Mouse (Mus musculus): ENCODE results near the gene Tnxb. TPM values are rescaled to one million over a fixed set of nuclear protein-coding genes. Genes with fewer than 3 reads are reported as not detected.

Tnxb gene
- polyA plus RNA-seq (2015; fragmentation: Nextera tagmentation; extraction: Ambion mirVana): 0.36 TPM in 2 replicates

GRCm38 (mm10) chr17:34670235-34670634, at the start of gene Tnxb:
Tnxb (plus strand) TSS chr17:34670535.
- Histone ChIP-seq H3K27ac (ENCODE audit: low read depth) (no peak within 1 kb of the TSS), H3K9ac (replicated peaks) (no peak within 1 kb of the TSS), H3K4me1 (ENCODE audit: insufficient read depth) (peaks cover 6% of the 10 kb centered on the region; the same call in 1 of the 2 replicates), H3K4me3 (ENCODE audit: low read depth, low read length) (no peak within 1 kb of the TSS), H3K4me2 (ENCODE audit: low read depth, low read length) (no peak within 1 kb of the TSS), H3K9me3 (ENCODE audit: low read length) (no peaks in the 10 kb centered on the region), H3K27me3 (ENCODE audit: insufficient read depth, low read length) (peaks cover 49% of the 10 kb centered on the region), H3K36me3 (replicated peaks; ENCODE audit: insufficient read depth, low read length) (no peaks in the 10 kb centered on the region)
- ATAC-seq: no peak
- TF ChIP-seq EP300 (IDR thresholded peaks at IDR 0.05; ENCODE audit: low read depth) (no peak), CTCF (IDR thresholded peaks at IDR 0.05; ENCODE audit: low read depth) (no peak)
- no peak for DNase-seq
- WGBS (ENCODE audit: insufficient replicate concordance): 57% methylated on average over 7 of the region's 7 CpGs

GRCm38 (mm10) chr17:34621006-34621405, 49.3 kb upstream of the Tnxb start:
- Histone ChIP-seq H3K4me2 (ENCODE audit: low read depth, low read length) (no peak overlapping the region), H3K36me3 (replicated peaks; ENCODE audit: insufficient read depth, low read length) (peaks cover 22% of the 10 kb centered on the region), H3K4me3 (ENCODE audit: low read depth, low read length) (no peak overlapping the region), H3K27ac (ENCODE audit: low read depth) (0 out of 2 replicates have a peak overlapping the region, but pooled peaks have one; percentile 3), H3K9me3 (ENCODE audit: low read length) (no peaks in the 10 kb centered on the region), H3K4me1 (ENCODE audit: insufficient read depth) (0 out of 2 replicates have a peak, but pooled peaks cover under 1% of the 10 kb centered on the region), H3K27me3 (ENCODE audit: insufficient read depth, low read length) (no peaks in the 10 kb centered on the region), H3K9ac (replicated peaks) (no peak overlapping the region)
- 66% methylated on average over 8 of the region's 8 CpGs for WGBS (ENCODE audit: insufficient replicate concordance)
- ATAC-seq: peak; percentile 65
- TF ChIP-seq CTCF (IDR thresholded peaks at IDR 0.05; ENCODE audit: low read depth) (no peak), EP300 (IDR thresholded peaks at IDR 0.05; ENCODE audit: low read depth) (no peak)
- DNase-seq: no peak

GRCm38 (mm10) chr17:34623161-34623560, 47.2 kb upstream of the Tnxb start:
- no peak overlapping the region for H3K4me2 ChIP-seq (ENCODE audit: low read depth, low read length)
- TF ChIP-seq EP300 (IDR thresholded peaks at IDR 0.05; ENCODE audit: low read depth) (no peak), CTCF (IDR thresholded peaks at IDR 0.05; ENCODE audit: low read depth) (peak; percentile 32; the same call in 1 of the 2 replicates)
- peaks cover 18% of the 10 kb centered on the region; the same call in 1 of the 2 replicates for H3K4me1 ChIP-seq (ENCODE audit: insufficient read depth)
- H3K4me3 ChIP-seq (ENCODE audit: low read depth, low read length): no peak overlapping the region
- H3K27me3 ChIP-seq (ENCODE audit: insufficient read depth, low read length): 0 out of 2 replicates have a peak, but pooled peaks cover under 1% of the 10 kb centered on the region
- WGBS (ENCODE audit: insufficient replicate concordance): 76% methylated on average over 9 of the region's 9 CpGs
- DNase-seq (no peak), ATAC-seq (no peak)
- no peak overlapping the region for H3K27ac ChIP-seq (ENCODE audit: low read depth)
- peaks cover 20% of the 10 kb centered on the region for H3K36me3 ChIP-seq (replicated peaks; ENCODE audit: insufficient read depth, low read length)
- no peak overlapping the region for H3K9ac ChIP-seq (replicated peaks)
- no peaks in the 10 kb centered on the region for H3K9me3 ChIP-seq (ENCODE audit: low read length)

GRCm38 (mm10) chr17:34624981-34625380, 45.4 kb upstream of the Tnxb start:
- peaks cover 18% of the 10 kb centered on the region for H3K27me3 ChIP-seq (ENCODE audit: insufficient read depth, low read length)
- H3K9ac ChIP-seq (replicated peaks): no peak overlapping the region
- no peak overlapping the region for H3K4me3 ChIP-seq (ENCODE audit: low read depth, low read length)
- ATAC-seq: no peak
- no peaks in the 10 kb centered on the region for H3K9me3 ChIP-seq (ENCODE audit: low read length)
- H3K4me2 ChIP-seq (ENCODE audit: low read depth, low read length): no peak overlapping the region
- peaks cover 28% of the 10 kb centered on the region for H3K4me1 ChIP-seq (ENCODE audit: insufficient read depth)
- no peak for DNase-seq
- peaks cover 20% of the 10 kb centered on the region for H3K36me3 ChIP-seq (replicated peaks; ENCODE audit: insufficient read depth, low read length)
- TF ChIP-seq EP300 (IDR thresholded peaks at IDR 0.05; ENCODE audit: low read depth): no peak
- TF ChIP-seq CTCF (IDR thresholded peaks at IDR 0.05; ENCODE audit: low read depth): no peak
- H3K27ac ChIP-seq (ENCODE audit: low read depth): no peak overlapping the region
- WGBS (ENCODE audit: insufficient replicate concordance): 78% methylated on average over 3 of the region's 3 CpGs

GRCm38 (mm10) chr17:34626062-34626772, 44.1 kb upstream of the Tnxb start:
- no peak for TF ChIP-seq EP300 (IDR thresholded peaks at IDR 0.05; ENCODE audit: low read depth)
- no peak for TF ChIP-seq CTCF (IDR thresholded peaks at IDR 0.05; ENCODE audit: low read depth)
- H3K4me3 ChIP-seq (ENCODE audit: low read depth, low read length): peak overlapping the region; percentile 66
- H3K4me2 ChIP-seq (ENCODE audit: low read depth, low read length): peak overlapping the region; percentile 92
- peak overlapping the region; percentile 88 for H3K27ac ChIP-seq (ENCODE audit: low read depth)
- peaks cover 18% of the 10 kb centered on the region for H3K36me3 ChIP-seq (replicated peaks; ENCODE audit: insufficient read depth, low read length)
- peaks cover 30% of the 10 kb centered on the region for H3K27me3 ChIP-seq (ENCODE audit: insufficient read depth, low read length)
- WGBS (ENCODE audit: insufficient replicate concordance): 51% methylated on average over 16 of the region's 16 CpGs
- DNase-seq (no peak), ATAC-seq (no peak)
- no peaks in the 10 kb centered on the region for H3K9me3 ChIP-seq (ENCODE audit: low read length)
- H3K4me1 ChIP-seq (ENCODE audit: insufficient read depth): peaks cover 39% of the 10 kb centered on the region
- peak overlapping the region; percentile 72 for H3K9ac ChIP-seq (replicated peaks)

GRCm38 (mm10) chr17:34626773-34627092, 43.6 kb upstream of the Tnxb start:
- Histone ChIP-seq H3K27ac (ENCODE audit: low read depth) (peak overlapping the region; percentile 88), H3K36me3 (replicated peaks; ENCODE audit: insufficient read depth, low read length) (peaks cover 18% of the 10 kb centered on the region), H3K4me2 (ENCODE audit: low read depth, low read length) (peak overlapping the region; percentile 92), H3K4me1 (ENCODE audit: insufficient read depth) (peaks cover 43% of the 10 kb centered on the region), H3K9ac (replicated peaks) (peak overlapping the region; percentile 72), H3K4me3 (ENCODE audit: low read depth, low read length) (peak overlapping the region; percentile 66), H3K27me3 (ENCODE audit: insufficient read depth, low read length) (peaks cover 35% of the 10 kb centered on the region), H3K9me3 (ENCODE audit: low read length) (no peaks in the 10 kb centered on the region)
- TF ChIP-seq EP300 (IDR thresholded peaks at IDR 0.05; ENCODE audit: low read depth) (no peak), CTCF (IDR thresholded peaks at IDR 0.05; ENCODE audit: low read depth) (peak; percentile 68)
- under 1% methylated on average over 18 of the region's 18 CpGs for WGBS (ENCODE audit: insufficient replicate concordance)
- ATAC-seq (peak; percentile 30), DNase-seq (peak; percentile 52)

Measured in liver, postnatal 0 days (tissue).